Mouse (Mus musculus): ENCODE results near the gene Olfr123.

Olfr123 gene

GRCm38 (mm10) chr17:37793229-37793628 lies at the start of gene Olfr123:
Gene Olfr123, plus strand, starts transcription at chr17:37793529.
- no peak for DNase-seq (ENCODE audit: low read depth, low spot score)

DNA sequence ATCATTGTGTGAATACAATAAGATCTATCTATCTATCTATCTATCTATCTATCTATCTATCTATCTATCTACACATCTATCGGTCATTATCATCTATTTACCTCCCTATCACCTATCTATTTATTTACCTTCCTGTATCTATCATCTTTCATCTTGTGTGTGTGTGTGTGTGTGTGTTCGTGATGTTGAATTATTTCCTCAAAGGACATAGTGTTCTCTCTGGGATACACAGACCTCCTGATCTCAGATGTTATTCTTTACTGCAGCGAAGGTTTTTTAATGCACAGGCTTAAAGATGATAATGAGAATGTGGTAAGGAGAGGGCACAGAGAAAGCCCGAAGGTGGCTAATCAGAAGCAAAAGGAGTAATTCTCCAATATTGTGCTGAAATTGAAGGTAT lies 25.0 kb upstream of the Olfr123 start, which contains the start of gene Olfr122:
Gene Olfr122, plus strand, starts transcription at position 301 of the 400 bp plus-strand sequence.
- DNase-seq (ENCODE audit: low read depth, low spot score), result no peak

DNA sequence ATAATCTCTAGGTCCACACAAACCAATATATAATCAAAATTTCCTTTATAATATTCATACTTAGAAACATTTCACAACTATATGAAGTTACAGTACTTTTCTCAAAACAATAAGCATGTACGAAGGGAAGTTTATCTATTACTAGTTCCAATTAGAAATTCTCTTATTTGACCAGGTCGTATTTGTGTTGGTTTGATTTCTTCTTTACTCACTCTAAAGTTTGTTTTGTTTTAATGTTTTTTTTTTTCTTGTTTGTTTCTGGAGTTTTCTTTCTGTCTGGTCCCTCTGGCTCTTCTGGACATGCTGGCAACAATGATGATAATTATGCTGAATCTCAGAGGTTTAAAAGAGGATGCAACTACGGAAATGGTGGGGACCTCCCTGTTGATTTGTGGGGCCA lies 6.3 kb downstream of the Olfr123 start, which contains the start of gene Olfr124:
Gene Olfr124, plus strand, starts transcription at position 301 of the 400 bp plus-strand sequence.
- no peak for DNase-seq (ENCODE audit: low read depth, low spot score)

DNA sequence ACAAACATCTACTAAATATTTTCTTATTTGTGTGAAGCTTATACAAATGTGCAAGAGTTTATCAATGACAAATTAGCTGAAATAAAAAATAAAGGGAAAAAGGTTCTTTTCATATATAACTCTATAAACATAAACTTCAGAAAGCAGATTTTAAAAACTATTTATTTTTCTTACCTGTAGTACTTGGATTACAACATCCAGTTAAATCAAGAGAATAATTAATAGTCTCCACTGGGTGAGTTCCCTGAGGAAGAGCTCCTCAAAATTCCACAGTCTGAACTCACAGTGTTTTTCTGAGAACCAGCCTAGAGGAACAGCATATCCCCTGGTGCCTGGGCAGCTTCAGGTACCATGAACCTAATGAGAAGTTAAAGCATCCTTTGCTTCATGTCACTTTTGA lies 39.3 kb downstream of the Olfr123 start, which contains the start of gene Olfr125:
Gene Olfr125, plus strand, starts transcription at position 301 of the 400 bp plus-strand sequence.
- DNase-seq (ENCODE audit: low read depth, low spot score), result no peak

- DNase-seq (ENCODE audit: low read depth, low spot score), result no peak
These were observed 53.9 kb downstream of the Olfr123 start, which contains the start of gene Olfr126 for GRCm38 (mm10) chr17:37847183-37847582. Gene Olfr126, plus strand, starts transcription at chr17:37847483.

Measured in retina, postnatal 7 days (tissue).